Mouse (Mus musculus): Measurements from ENCODE around the gene Galnt2.

DNA sequence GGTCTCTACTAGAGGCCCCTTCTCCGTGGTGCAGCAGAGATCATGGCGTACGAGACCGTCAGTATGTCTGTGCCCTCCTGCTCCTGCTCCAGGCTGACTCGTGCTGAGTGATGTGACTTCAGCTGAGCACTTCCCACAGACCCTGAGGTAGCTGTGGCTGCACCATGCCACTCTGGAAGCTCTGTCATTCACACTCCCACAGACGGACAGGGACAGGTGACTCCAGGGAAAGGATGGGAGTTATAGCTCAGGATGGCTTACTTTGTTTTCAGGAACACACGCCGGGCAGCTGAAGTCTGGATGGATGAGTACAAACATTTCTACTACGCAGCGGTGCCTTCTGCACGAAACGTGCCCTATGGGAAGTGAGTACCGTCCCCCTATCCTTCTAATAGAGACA is 105.1 kb downstream of the Galnt2 start:
- TF ChIP-seq POLR2A (IDR thresholded peaks at IDR 0.05; ENCODE audit: control insufficient read depth, extremely low read depth, insufficient read depth, low read length, poor library complexity) (no peak), CTCF (IDR thresholded peaks at IDR 0.05; ENCODE audit: borderline replicate concordance, control insufficient read depth, extremely low read depth, insufficient read depth, low read length, poor library complexity) (no peak)
